Mouse (Mus musculus): ENCODE data around the gene Msln. TPM values are rescaled to one million over a fixed set of nuclear protein-coding genes. Genes with fewer than 3 reads are reported as not detected.
A peak's percentile ranks its signal among the peaks of the same experiment; 100 is the strongest.

Msln gene
- polyA plus RNA-seq, 1 experiment from 2014 or later, result 0.31 TPM

- 1% methylated on average over 44 of the region's 45 CpGs for WGBS
- Histone ChIP-seq H3K27ac (replicated peaks) (no peak within 1 kb of the TSS), H3K4me2 (replicated peaks) (peak within 1 kb of the TSS; percentile 54), H3K4me3 (peak within 1 kb of the TSS; percentile 37), H3K4me1 (peaks cover 11% of the 10 kb centered on the region), H3K9ac (replicated peaks) (peak within 1 kb of the TSS; percentile 33), H3K36me3 (no peaks in the 10 kb centered on the region), H3K9me3 (no peaks in the 10 kb centered on the region), H3K27me3 (peaks cover 35% of the 10 kb centered on the region)
- ATAC-seq (replicated peaks), result no peak
Observed at GRCm38 (mm10) chr17:25716711-25717637, 37.2 kb downstream of the Msln start, which contains the start of gene Gng13. TSS of gene Gng13 (plus strand) at chr17:25717171.

- H3K4me2 ChIP-seq (replicated peaks), result no peak overlapping the region
- H3K27ac ChIP-seq (replicated peaks), result no peak overlapping the region
- ATAC-seq (replicated peaks), result no peak
- no peak overlapping the region for H3K9ac ChIP-seq (replicated peaks)
- peaks cover 35% of the 10 kb centered on the region for H3K27me3 ChIP-seq
- no peak overlapping the region for H3K4me3 ChIP-seq
- H3K36me3 ChIP-seq, result no peaks in the 10 kb centered on the region
- no peaks in the 10 kb centered on the region for H3K9me3 ChIP-seq
- peaks cover 11% of the 10 kb centered on the region for H3K4me1 ChIP-seq
- 7% methylated on average over 6 of the region's 6 CpGs for WGBS
Observed at GRCm38 (mm10) chr17:25716130-25716529, 38.0 kb downstream of the Msln start.

- no peak for ATAC-seq (replicated peaks)
- no peaks in the 10 kb centered on the region for H3K9me3 ChIP-seq
- H3K36me3 ChIP-seq, result no peaks in the 10 kb centered on the region
- peaks cover 35% of the 10 kb centered on the region for H3K27me3 ChIP-seq
- 65% methylated on average over 3 of the region's 3 CpGs for WGBS
- no peak overlapping the region for H3K9ac ChIP-seq (replicated peaks)
- no peak overlapping the region for H3K4me2 ChIP-seq (replicated peaks)
- H3K4me3 ChIP-seq, result no peak overlapping the region
- H3K27ac ChIP-seq (replicated peaks), result no peak overlapping the region
- H3K4me1 ChIP-seq, result peaks cover 11% of the 10 kb centered on the region
Observed at GRCm38 (mm10) chr17:25715627-25716026, 38.6 kb downstream of the Msln start.

GRCm38 (mm10) chr17:25711136-25711535 lies 43.0 kb downstream of the Msln start:
- Histone ChIP-seq H3K4me2 (replicated peaks) (no peak overlapping the region), H3K4me1 (no peaks in the 10 kb centered on the region), H3K27ac (replicated peaks) (no peak overlapping the region), H3K9ac (replicated peaks) (no peak overlapping the region), H3K9me3 (no peaks in the 10 kb centered on the region), H3K4me3 (no peak overlapping the region), H3K36me3 (no peaks in the 10 kb centered on the region), H3K27me3 (peaks cover 15% of the 10 kb centered on the region; the same call in 1 of the 2 replicates)
- ATAC-seq (replicated peaks), result no peak
- 83% methylated on average over 4 of the region's 4 CpGs for WGBS

- no peak overlapping the region for H3K27ac ChIP-seq (replicated peaks)
- H3K4me1 ChIP-seq, result no peaks in the 10 kb centered on the region
- H3K4me3 ChIP-seq, result no peak overlapping the region
- no peaks in the 10 kb centered on the region for H3K36me3 ChIP-seq
- WGBS, result 96% methylated on average over 2 of the region's 2 CpGs
- H3K27me3 ChIP-seq, result peaks cover 6% of the 10 kb centered on the region; the same call in 1 of the 2 replicates
- no peak overlapping the region for H3K4me2 ChIP-seq (replicated peaks)
- H3K9ac ChIP-seq (replicated peaks), result no peak overlapping the region
- ATAC-seq (replicated peaks), result no peak
- H3K9me3 ChIP-seq, result no peaks in the 10 kb centered on the region
Observed at GRCm38 (mm10) chr17:25709994-25710393, 44.2 kb downstream of the Msln start.

GRCm38 (mm10) chr17:25700863-25701496 lies 53.2 kb downstream of the Msln start:
- no peak overlapping the region for H3K4me2 ChIP-seq (replicated peaks)
- no peaks in the 10 kb centered on the region for H3K4me1 ChIP-seq
- 59% methylated on average over 9 of the region's 9 CpGs for WGBS
- H3K27me3 ChIP-seq, result no peaks in the 10 kb centered on the region
- H3K27ac ChIP-seq (replicated peaks), result no peak overlapping the region
- H3K9me3 ChIP-seq, result no peaks in the 10 kb centered on the region
- no peak overlapping the region for H3K9ac ChIP-seq (replicated peaks)
- H3K36me3 ChIP-seq, result no peaks in the 10 kb centered on the region
- no peak overlapping the region for H3K4me3 ChIP-seq
- ATAC-seq (replicated peaks), result no peak

Small RNAs within 50 kb of the gene (microRNA-seq; reads per million reads assigned to microRNA genes)
- not detected for gene Gm25083
- not detected for gene Mir6966

Other genes starting within 250 kb of the Msln start
- 24.0 and 26.9 TPM in 2 replicates for gene Sox8, start 183.7 kb downstream of the Msln start, polyA plus RNA-seq (2015; fragmentation: Nextera tagmentation; extraction: Ambion mirVana)
- gene Lmf1, start 175.3 kb downstream of the Msln start, polyA plus RNA-seq (2015; fragmentation: Nextera tagmentation; extraction: Ambion mirVana), result 17.0 and 18.1 TPM in 2 replicates
- gene Gng13, start 37.2 kb downstream of the Msln start, polyA plus RNA-seq (2015; fragmentation: Nextera tagmentation; extraction: Ambion mirVana), result 1.6 and 1.7 TPM in 2 replicates
- gene Chtf18, start 27.0 kb downstream of the Msln start, polyA plus RNA-seq (2015; fragmentation: Nextera tagmentation; extraction: Ambion mirVana), result 14.5 and 14.8 TPM in 2 replicates
- 24.2 and 26.3 TPM in 2 replicates for gene Rpusd1, start 26.7 kb downstream of the Msln start, polyA plus RNA-seq (2015; fragmentation: Nextera tagmentation; extraction: Ambion mirVana)
- gene Mslnl, start 18.3 kb downstream of the Msln start, polyA plus RNA-seq (2015; fragmentation: Nextera tagmentation; extraction: Ambion mirVana), result not detected in 2 replicates
- gene Narfl, start 19.4 kb upstream of the Msln start, polyA plus RNA-seq (2015; fragmentation: Nextera tagmentation; extraction: Ambion mirVana), result 30.9 and 31.2 TPM in 2 replicates
- 115 and 121 TPM in 2 replicates for gene Haghl, start 31.3 kb upstream of the Msln start, polyA plus RNA-seq (2015; fragmentation: Nextera tagmentation; extraction: Ambion mirVana)
- 0.17 and 0.26 TPM in 2 replicates for gene Ccdc78, start 32.2 kb upstream of the Msln start, polyA plus RNA-seq (2015; fragmentation: Nextera tagmentation; extraction: Ambion mirVana)
- 71.4 and 84.2 TPM in 2 replicates for gene Fam173a, start 38.5 kb upstream of the Msln start, polyA plus RNA-seq (2015; fragmentation: Nextera tagmentation; extraction: Ambion mirVana)
- not detected in 2 replicates for gene AC134908.4, start 41.3 kb upstream of the Msln start, polyA plus RNA-seq (2015; fragmentation: Nextera tagmentation; extraction: Ambion mirVana)
- 31.4 and 37.3 TPM in 2 replicates for gene Metrn, start 42.8 kb upstream of the Msln start, polyA plus RNA-seq (2015; fragmentation: Nextera tagmentation; extraction: Ambion mirVana)
- 33.2 and 35.3 TPM in 2 replicates for gene Fbxl16, start 54.7 kb upstream of the Msln start, polyA plus RNA-seq (2015; fragmentation: Nextera tagmentation; extraction: Ambion mirVana)
- 34.2 and 34.3 TPM in 2 replicates for gene Wdr24, start 69.2 kb upstream of the Msln start, polyA plus RNA-seq (2015; fragmentation: Nextera tagmentation; extraction: Ambion mirVana)
- gene Jmjd8, start 74.5 kb upstream of the Msln start, polyA plus RNA-seq (2015; fragmentation: Nextera tagmentation; extraction: Ambion mirVana), result 65.9 and 67.0 TPM in 2 replicates
- 308 and 313 TPM in 2 replicates for gene Stub1, start 79.0 kb upstream of the Msln start, polyA plus RNA-seq (2015; fragmentation: Nextera tagmentation; extraction: Ambion mirVana)
- 29.1 and 30.8 TPM in 2 replicates for gene Rhbdl1, start 82.9 kb upstream of the Msln start, polyA plus RNA-seq (2015; fragmentation: Nextera tagmentation; extraction: Ambion mirVana)
- 8.3 and 10.1 TPM in 2 replicates for gene Gm20683, start 87.4 kb upstream of the Msln start, polyA plus RNA-seq (2015; fragmentation: Nextera tagmentation; extraction: Ambion mirVana)
- 15.2 and 16.1 TPM in 2 replicates for gene Rhot2, start 90.5 kb upstream of the Msln start, polyA plus RNA-seq (2015; fragmentation: Nextera tagmentation; extraction: Ambion mirVana)
- 18.8 and 24.8 TPM in 2 replicates for gene Wdr90, start 107.1 kb upstream of the Msln start, polyA plus RNA-seq (2015; fragmentation: Nextera tagmentation; extraction: Ambion mirVana)
- gene Mcrip2, start 114.4 kb upstream of the Msln start, polyA plus RNA-seq (2015; fragmentation: Nextera tagmentation; extraction: Ambion mirVana), result 14.4 and 16.7 TPM in 2 replicates
- gene Mettl26, start 120.7 kb upstream of the Msln start, polyA plus RNA-seq (2015; fragmentation: Nextera tagmentation; extraction: Ambion mirVana), result 61.8 and 62.0 TPM in 2 replicates
- 0.55 and 0.60 TPM in 2 replicates for gene Wfikkn1, start 126.5 kb upstream of the Msln start, polyA plus RNA-seq (2015; fragmentation: Nextera tagmentation; extraction: Ambion mirVana)
- gene Rab40c, start 165.3 kb upstream of the Msln start, polyA plus RNA-seq (2015; fragmentation: Nextera tagmentation; extraction: Ambion mirVana), result 50.8 and 52.6 TPM in 2 replicates
- gene Pigq, start 190.6 kb upstream of the Msln start, polyA plus RNA-seq (2015; fragmentation: Nextera tagmentation; extraction: Ambion mirVana), result 51.7 and 53.4 TPM in 2 replicates
- not detected in 2 replicates for gene Nhlrc4, start 190.6 kb upstream of the Msln start, polyA plus RNA-seq (2015; fragmentation: Nextera tagmentation; extraction: Ambion mirVana)
- 0.09 TPM in 1 of 2 replicates, not detected in the other for gene A930017K11Rik, start 198.2 kb upstream of the Msln start, polyA plus RNA-seq (2015; fragmentation: Nextera tagmentation; extraction: Ambion mirVana)
- 23.9 and 24.8 TPM in 2 replicates for gene Capn15, start 231.4 kb upstream of the Msln start, polyA plus RNA-seq (2015; fragmentation: Nextera tagmentation; extraction: Ambion mirVana)